Mouse (Mus musculus) bone marrow, adult 2 months (tissue): ENCODE data around the gene Plp2.

Source experiments
- CTCF ChIP-seq: fragments of 200-500 bp; IDR thresholded peaks from 2 replicates; pipeline ENCODE4 v1.5.1; 2011; ENCODE audit warnings: low read length, control low read depth; ENCODE audit not compliant: control insufficient read depth, insufficient read depth
- POLR2A ChIP-seq: fragments of 200-500 bp; IDR thresholded peaks from 2 replicates; pipeline ENCODE4 v1.6.1; 2011; ENCODE audit warnings: low read depth, mild to moderate bottlenecking, control low read depth, low read length, borderline replicate concordance; ENCODE audit not compliant: control insufficient read depth

GRCm38 (mm10) chrX:7645349-7645748 lies 25.8 kb downstream of the Plp2 start:
- TF ChIP-seq CTCF: peak; percentile 43
- TF ChIP-seq POLR2A: no peak
